Mouse (Mus musculus) stomach, postnatal 0 days (tissue): ENCODE measurements at regions not wholly inside any gene's neighbourhood (a gene's known extent, or its start where the extent isn't known, plus 50 kb on each side); places are given as distances from the start of the nearest gene placed in this dataset.

Experiments used
- CTCF ChIP-seq: IDR thresholded peaks from 2 replicates; pipeline ENCODE4 v1.5.1; 2016; ENCODE audit warnings: antibody characterized with exemption, low read depth, mild to moderate bottlenecking, moderate library complexity
- EP300 ChIP-seq: optimal IDR thresholded peaks from 2 replicates; pipeline ENCODE3; 2016; ENCODE audit warnings: antibody characterized with exemption

GRCm38 (mm10) chr12:54354187-54354586 is 150.5 kb upstream of the Egln3 start:
- TF ChIP-seq CTCF (no peak), EP300 (no peak)
